Mouse (Mus musculus): ENCODE data around the gene Fam173b. TPM values are rescaled to one million over a fixed set of nuclear protein-coding genes. Genes with fewer than 3 reads are reported as not detected.

The Fam173b gene
- polyA plus RNA-seq, 1 experiment from 2014 or later, result 12.7 TPM

Other genes starting within 250 kb of the Fam173b start
- gene Ankrd33b, start 234.1 kb upstream of the Fam173b start, polyA plus RNA-seq (2015; fragmentation: Nextera tagmentation; extraction: Ambion mirVana), result 1.8 and 2.1 TPM in 2 replicates
- 1.7 and 2.0 TPM in 2 replicates for gene Ropn1l, start 148.1 kb upstream of the Fam173b start, polyA plus RNA-seq (2015; fragmentation: Nextera tagmentation; extraction: Ambion mirVana)
- 23.7 and 23.9 TPM in 2 replicates for gene March6, start 70.8 kb upstream of the Fam173b start, polyA plus RNA-seq (2015; fragmentation: Nextera tagmentation; extraction: Ambion mirVana)
- gene Cmbl, start 36.5 kb upstream of the Fam173b start, polyA plus RNA-seq (2015; fragmentation: Nextera tagmentation; extraction: Ambion mirVana), result 9.2 TPM in 2 replicates
- gene Cct5, start within 50 bp of the Fam173b start, polyA plus RNA-seq (2015; fragmentation: Nextera tagmentation; extraction: Ambion mirVana), result 362 and 387 TPM in 2 replicates

Data from heart, embryonic 13.5 days (tissue).